Mouse (Mus musculus) embryonic facial prominence, embryonic 10.5 days (tissue): ENCODE data around the gene Plcb3. TPM values are rescaled to one million over a fixed set of nuclear protein-coding genes. Genes with fewer than 3 reads are reported as not detected.

Experiments used
- DNase-seq: peaks from one replicate; pipeline ENCODE4 v3.0.0-alpha.2; 2017; ENCODE audit warnings: low spot score
- H3K27ac ChIP-seq: fragments of 300-500 bp; sonication (generic); replicated peaks from 2 replicates; pipeline ENCODE4 v1.5.1; 2016; ENCODE audit warnings: mild to moderate bottlenecking
- H3K27me3 ChIP-seq: fragments of 300-500 bp; sonication (generic); replicated peaks from 2 replicates; pipeline ENCODE4 v1.6.1; 2016; ENCODE audit warnings: low read depth, mild to moderate bottlenecking; ENCODE audit not compliant: poor library complexity, severe bottlenecking
- H3K36me3 ChIP-seq: fragments of 300-500 bp; sonication (generic); replicated peaks from 2 replicates; pipeline ENCODE4 v1.6.1; 2016; ENCODE audit warnings: mild to moderate bottlenecking, moderate library complexity
- H3K4me1 ChIP-seq: fragments of 300-500 bp; sonication (generic); 2 replicates; pipeline ENCODE4 v1.6.1; 2016
- H3K4me3 ChIP-seq: fragments of 300-500 bp; sonication (generic); 2 replicates; pipeline ENCODE4 v1.5.1; 2016; ENCODE audit warnings: mild to moderate bottlenecking, moderate library complexity
- H3K9me3 ChIP-seq: fragments of 300-500 bp; sonication (generic); 2 replicates; pipeline ENCODE4 v1.6.1; 2016; ENCODE audit warnings: mild to moderate bottlenecking
- WGBS: fragments of 180-500 bp; shearing (Covaris S2); methylation state at CpG from one replicate; pipeline ENCODE4 v1.1.7; 2016; 5-methylcytosine and 5-hydroxymethylcytosine counted together
- polyA plus RNA-seq: library from polyadenylated mRNA; unstranded; fragments of >200 nt; fragmentation: Nextera tagmentation; extraction: Ambion mirVana; gene quantifications from 2 replicates; pipeline ENCODE4 v1.2.1, GENCODE M21; 2016

Gene Plcb3
- polyA plus RNA-seq, 1 experiment from 2014 or later: 37.0 TPM

- DNase-seq: no peak
- Histone ChIP-seq H3K27me3 (peaks cover 4% of the 10 kb centered on the region), H3K4me1 (peaks cover 79% of the 10 kb centered on the region), H3K27ac (peak overlapping the region; percentile 95), H3K9me3 (no peaks in the 10 kb centered on the region), H3K4me3 (peak overlapping the region; percentile 92), H3K36me3 (peaks cover 28% of the 10 kb centered on the region)
- 36% methylated on average over 12 of the region's 12 CpGs for WGBS
Observed at GRCm38 (mm10) chr19:6973581-6974190, 2.6 kb downstream of the Plcb3 start.

- Histone ChIP-seq H3K9me3 (no peaks in the 10 kb centered on the region), H3K4me1 (peaks cover 79% of the 10 kb centered on the region), H3K4me3 (0 out of 2 replicates have a peak overlapping the region, but pooled peaks have one; percentile 19), H3K27me3 (peaks cover 12% of the 10 kb centered on the region), H3K36me3 (peaks cover 15% of the 10 kb centered on the region), H3K27ac (peak overlapping the region; percentile 52; the same call in 1 of the 2 replicates)
- WGBS: 80% methylated on average over 13 of the region's 13 CpGs
- DNase-seq: no peak
Observed at GRCm38 (mm10) chr19:6972247-6972917, 3.9 kb downstream of the Plcb3 start.

DNA sequence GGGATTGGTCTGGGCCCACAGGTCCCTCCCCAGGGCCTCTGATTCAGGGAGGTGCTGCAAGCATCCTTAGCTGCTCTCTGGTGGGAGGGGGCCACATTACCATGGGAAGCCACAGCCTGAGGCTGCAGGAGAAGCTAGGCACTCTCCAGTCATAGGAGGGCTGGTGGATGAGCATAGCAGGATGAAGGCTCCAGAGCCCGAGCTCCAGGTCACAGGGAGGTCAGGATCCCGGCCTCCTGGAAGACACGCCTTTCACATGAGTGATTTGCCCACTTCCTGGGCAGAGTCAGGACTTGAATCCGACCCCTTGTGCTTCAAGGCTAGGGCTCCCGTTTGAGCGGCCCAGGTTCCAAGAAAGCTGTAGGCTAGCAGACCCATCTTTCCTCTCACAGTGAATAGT, 4.6 kb downstream of the Plcb3 start:
- Histone ChIP-seq H3K4me3 (peak overlapping the region; percentile 2; the same call in 1 of the 2 replicates), H3K27ac (peak overlapping the region; percentile 52; the same call in 1 of the 2 replicates), H3K9me3 (no peaks in the 10 kb centered on the region), H3K4me1 (peaks cover 71% of the 10 kb centered on the region), H3K36me3 (peaks cover 9% of the 10 kb centered on the region), H3K27me3 (peaks cover 12% of the 10 kb centered on the region)
- WGBS: 30% methylated on average over 6 of the region's 6 CpGs
- no peak for DNase-seq

DNA sequence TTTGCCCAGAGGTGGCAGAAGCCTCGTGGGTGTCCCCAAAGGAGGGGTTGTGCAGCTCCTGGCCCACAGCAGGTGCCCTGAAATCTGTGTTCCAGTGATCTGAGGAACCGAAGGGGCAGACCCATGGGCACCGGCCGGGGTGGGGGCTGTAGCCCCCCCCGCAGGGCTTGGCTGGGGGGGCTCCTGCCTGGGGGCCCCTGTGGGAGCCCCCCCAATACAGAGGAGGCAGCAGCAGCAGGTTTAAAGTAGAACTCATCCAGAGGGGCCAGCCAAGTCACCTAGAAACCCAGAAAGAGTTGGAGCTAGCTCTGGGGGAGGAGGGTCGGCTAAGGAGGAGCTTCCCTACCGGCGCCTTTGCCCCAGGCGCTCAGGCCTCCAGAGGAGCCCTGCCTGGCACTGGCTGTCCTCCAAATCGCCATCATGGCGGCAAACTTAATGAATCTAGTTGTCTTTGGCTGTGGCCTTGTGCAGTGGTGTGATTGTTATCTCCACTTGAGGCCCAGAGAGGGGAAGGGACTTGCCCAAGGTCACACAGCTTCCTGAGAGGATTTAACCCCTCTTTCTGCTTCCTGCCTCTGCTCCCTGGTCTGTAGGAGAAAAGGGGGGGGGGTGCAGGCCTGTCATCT, 5.7 kb downstream of the Plcb3 start:
- H3K27me3 ChIP-seq: peaks cover 12% of the 10 kb centered on the region
- H3K4me1 ChIP-seq: peaks cover 61% of the 10 kb centered on the region
- H3K36me3 ChIP-seq: peaks cover 12% of the 10 kb centered on the region
- no peak for DNase-seq
- peak overlapping the region; percentile 84 for H3K27ac ChIP-seq
- 17% methylated on average over 11 of the region's 11 CpGs for WGBS
- H3K9me3 ChIP-seq: no peaks in the 10 kb centered on the region
- H3K4me3 ChIP-seq: peak overlapping the region; percentile 69

- under 1% methylated on average over 55 of the region's 55 CpGs for WGBS
- Histone ChIP-seq H3K36me3 (peaks cover 19% of the 10 kb centered on the region), H3K27ac (peak overlapping the region; percentile 84), H3K4me1 (peaks cover 61% of the 10 kb centered on the region), H3K9me3 (no peaks in the 10 kb centered on the region), H3K4me3 (peak overlapping the region; percentile 69), H3K27me3 (peaks cover 12% of the 10 kb centered on the region)
- peak; percentile 86 for DNase-seq
Observed at GRCm38 (mm10) chr19:6969665-6970381, 6.4 kb downstream of the Plcb3 start.

DNA sequence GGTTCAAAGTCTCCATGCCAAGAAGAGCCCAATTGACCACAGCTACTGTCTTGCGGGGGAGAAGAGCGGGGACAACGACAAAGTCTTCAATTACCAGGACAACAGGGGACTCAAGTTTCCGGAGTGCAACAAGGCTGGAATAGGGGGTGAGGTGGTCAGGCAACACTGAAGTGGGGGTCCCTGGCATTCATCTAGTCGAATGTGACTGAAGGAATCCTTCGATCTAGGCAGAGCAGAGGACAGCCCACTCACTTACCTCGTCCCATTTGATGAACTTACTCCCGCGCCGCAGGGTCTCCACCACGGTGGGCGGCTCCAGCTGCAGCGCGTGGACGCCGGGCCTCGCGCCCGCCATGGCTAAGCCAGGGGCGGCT, 7.0 kb downstream of the Plcb3 start:
- Histone ChIP-seq H3K27ac (peak overlapping the region; percentile 84), H3K36me3 (peaks cover 25% of the 10 kb centered on the region), H3K4me3 (peak overlapping the region; percentile 69), H3K27me3 (peaks cover 12% of the 10 kb centered on the region), H3K4me1 (peaks cover 61% of the 10 kb centered on the region), H3K9me3 (no peaks in the 10 kb centered on the region)
- DNase-seq: no peak
- 0% methylated on average over 20 of the region's 20 CpGs for WGBS

- peak; percentile 39 for DNase-seq
- peak overlapping the region; percentile 69 for H3K4me3 ChIP-seq
- H3K36me3 ChIP-seq: peaks cover 31% of the 10 kb centered on the region
- 11% methylated on average over 15 of the region's 15 CpGs for WGBS
- peaks cover 56% of the 10 kb centered on the region for H3K4me1 ChIP-seq
- H3K9me3 ChIP-seq: no peaks in the 10 kb centered on the region
- H3K27ac ChIP-seq: peak overlapping the region; percentile 84; the same call in 1 of the 2 replicates
- H3K27me3 ChIP-seq: peaks cover 12% of the 10 kb centered on the region
Observed at GRCm38 (mm10) chr19:6968491-6969271, 7.6 kb downstream of the Plcb3 start.

- no peaks in the 10 kb centered on the region for H3K27me3 ChIP-seq
- WGBS: 78% methylated on average over 10 of the region's 10 CpGs
- no peak for DNase-seq
- no peak overlapping the region for H3K27ac ChIP-seq
- no peaks in the 10 kb centered on the region for H3K9me3 ChIP-seq
- H3K36me3 ChIP-seq: peaks cover 77% of the 10 kb centered on the region
- no peak overlapping the region for H3K4me3 ChIP-seq
- peaks cover 16% of the 10 kb centered on the region for H3K4me1 ChIP-seq
Observed at GRCm38 (mm10) chr19:6956461-6956860, 19.8 kb downstream of the Plcb3 start.

DNA sequence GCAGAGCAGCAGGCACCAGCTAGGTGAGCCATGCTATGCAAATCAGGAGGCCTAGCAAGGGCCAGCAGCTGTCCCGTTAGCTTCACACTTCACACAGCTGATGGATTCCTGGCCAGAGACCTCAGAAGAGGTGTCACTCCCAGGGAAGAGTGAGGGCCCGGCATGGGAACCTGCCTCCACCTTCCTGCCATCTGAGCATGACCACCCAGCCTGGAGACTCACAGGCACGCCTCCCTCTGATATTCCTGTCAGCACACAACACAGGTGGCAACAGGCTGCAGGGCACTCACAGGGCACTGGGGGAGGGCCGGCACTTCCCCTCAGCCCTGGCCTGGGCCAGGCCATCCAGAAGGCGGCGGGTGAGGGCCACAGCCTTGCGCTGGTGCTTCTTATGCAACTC, 20.8 kb downstream of the Plcb3 start:
- Histone ChIP-seq H3K27ac (no peak overlapping the region; the same call in 1 of the 2 replicates), H3K4me1 (peaks cover 19% of the 10 kb centered on the region), H3K36me3 (peaks cover 69% of the 10 kb centered on the region)

GRCm38 (mm10) chr19:6954046-6954445, 22.2 kb downstream of the Plcb3 start:
- no peak overlapping the region for H3K4me3 ChIP-seq
- peaks cover 32% of the 10 kb centered on the region for H3K4me1 ChIP-seq
- no peaks in the 10 kb centered on the region for H3K9me3 ChIP-seq
- no peak overlapping the region for H3K27ac ChIP-seq
- peaks cover 62% of the 10 kb centered on the region for H3K36me3 ChIP-seq
- peak; percentile 57 for DNase-seq
- H3K27me3 ChIP-seq: no peaks in the 10 kb centered on the region
- WGBS: 69% methylated on average over 9 of the region's 9 CpGs

More for the DNA sequence above, 20.8 kb downstream of the Plcb3 start:
- WGBS: 87% methylated on average over 7 of the region's 7 CpGs
- no peak for DNase-seq
- no peaks in the 10 kb centered on the region for H3K27me3 ChIP-seq
- H3K4me3 ChIP-seq: 0 out of 2 replicates have a peak overlapping the region, but pooled peaks have one; percentile 1
- H3K9me3 ChIP-seq: no peaks in the 10 kb centered on the region

DNA sequence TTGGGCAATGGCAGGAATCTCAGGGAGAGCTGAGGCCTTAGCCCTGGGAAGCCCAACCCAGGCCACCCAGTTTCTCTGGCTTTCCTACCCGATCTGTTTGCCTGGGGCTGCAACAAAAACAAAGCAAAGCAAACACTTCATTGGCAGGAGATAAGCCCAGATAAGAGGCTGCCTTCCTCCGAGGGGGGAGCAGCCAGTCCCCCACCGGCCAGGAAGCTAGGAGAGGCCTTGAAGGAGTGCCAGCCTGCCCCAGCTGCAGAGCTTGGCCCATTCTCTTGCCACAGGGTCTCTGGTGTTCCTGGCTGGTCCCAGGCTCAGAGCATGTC, 23.6 kb downstream of the Plcb3 start:
- DNase-seq: no peak
- Histone ChIP-seq H3K27ac (peak overlapping the region; percentile 65; the same call in 1 of the 2 replicates), H3K27me3 (no peaks in the 10 kb centered on the region), H3K4me1 (peaks cover 32% of the 10 kb centered on the region), H3K4me3 (peak overlapping the region; percentile 70), H3K9me3 (no peaks in the 10 kb centered on the region), H3K36me3 (peaks cover 50% of the 10 kb centered on the region)
- 17% methylated on average over 3 of the region's 3 CpGs for WGBS
